Mouse (Mus musculus) embryonic fibroblast, embryonic 13.5 days (primary cell): ENCODE results near the gene Nptx1. TPM values are rescaled to one million over a fixed set of nuclear protein-coding genes. Genes with fewer than 3 reads are reported as not detected.

ENCODE experiments used
- H3K27ac ChIP-seq: 2 replicates; pipeline ENCODE4 v1.5.1; 2012; ENCODE audit warnings: low read length, control low read depth, inconsistent platforms; ENCODE audit not compliant: insufficient read depth
- H3K4me1 ChIP-seq: 2 replicates; pipeline ENCODE4 v1.6.1; 2011; ENCODE audit warnings: low read length; ENCODE audit not compliant: control insufficient read depth, insufficient read depth
- H3K4me3 ChIP-seq: 2 replicates; pipeline ENCODE4 v1.5.1; 2011; ENCODE audit warnings: mild to moderate bottlenecking, control low read depth, low read length; ENCODE audit not compliant: insufficient read depth
- CTCF ChIP-seq: IDR thresholded peaks from 2 replicates; pipeline ENCODE4 v1.5.1; 2011; ENCODE audit warnings: mild to moderate bottlenecking, control low read depth, low read length, moderate library complexity, borderline replicate concordance; ENCODE audit not compliant: insufficient read depth
- POLR2A ChIP-seq: IDR thresholded peaks from 2 replicates; pipeline ENCODE4 v1.6.1; 2011; ENCODE audit warnings: low read depth, mild to moderate bottlenecking, control low read depth, low read length, moderate library complexity
- polyA plus RNA-seq: library from polyadenylated mRNA; stranded (reverse); fragments of >200 nt; gene quantifications from 2 replicates; pipeline ENCODE4 v1.2.4, GENCODE M21; 2011; ENCODE audit warnings: low read depth; ENCODE audit not compliant: missing spikeins, insufficient read length

The Nptx1 gene
- polyA plus RNA-seq, 1 experiment = 1.2 TPM

- no peak overlapping the region for H3K4me3 ChIP-seq
- peaks cover 2% of the 10 kb centered on the region; the same call in 1 of the 2 replicates for H3K4me1 ChIP-seq
- H3K27ac ChIP-seq = no peak overlapping the region
- TF ChIP-seq CTCF = no peak
- no peak for TF ChIP-seq POLR2A
Observed at GRCm38 (mm10) chr11:119543816-119544517, 3.6 kb downstream of the Nptx1 start.

- H3K4me1 ChIP-seq = no peaks in the 10 kb centered on the region
Observed at GRCm38 (mm10) chr11:119542886-119543285, 4.7 kb downstream of the Nptx1 start.

GRCm38 (mm10) chr11:119542371-119542770, 5.2 kb downstream of the Nptx1 start:
- H3K27ac ChIP-seq = no peak overlapping the region
- no peak overlapping the region for H3K4me3 ChIP-seq
- no peaks in the 10 kb centered on the region for H3K4me1 ChIP-seq
- no peak for TF ChIP-seq POLR2A
- no peak for TF ChIP-seq CTCF

More at GRCm38 (mm10) chr11:119542886-119543285, 4.7 kb downstream of the Nptx1 start:
- no peak for TF ChIP-seq POLR2A
- no peak for TF ChIP-seq CTCF
- Histone ChIP-seq H3K4me3 (no peak overlapping the region), H3K27ac (no peak overlapping the region)

- TF ChIP-seq POLR2A = no peak
- no peak for TF ChIP-seq CTCF
- no peak overlapping the region for H3K27ac ChIP-seq
- no peaks in the 10 kb centered on the region for H3K4me1 ChIP-seq
- no peak overlapping the region for H3K4me3 ChIP-seq
Observed at GRCm38 (mm10) chr11:119541082-119541481, 6.5 kb downstream of the Nptx1 start.

- no peak overlapping the region for H3K27ac ChIP-seq
- no peak overlapping the region for H3K4me3 ChIP-seq
- no peaks in the 10 kb centered on the region for H3K4me1 ChIP-seq
- TF ChIP-seq CTCF = no peak
- TF ChIP-seq POLR2A = no peak
Observed at GRCm38 (mm10) chr11:119540560-119540959, 7.0 kb downstream of the Nptx1 start.

- no peak overlapping the region for H3K27ac ChIP-seq
- H3K4me1 ChIP-seq = no peaks in the 10 kb centered on the region
- H3K4me3 ChIP-seq = no peak overlapping the region
- TF ChIP-seq POLR2A (no peak), CTCF (no peak)
Observed at GRCm38 (mm10) chr11:119539944-119540343, 7.6 kb downstream of the Nptx1 start.

- Histone ChIP-seq H3K4me1 (no peaks in the 10 kb centered on the region), H3K4me3 (no peak overlapping the region), H3K27ac (no peak overlapping the region)
- TF ChIP-seq CTCF (no peak), POLR2A (no peak)
Observed at GRCm38 (mm10) chr11:119533745-119534144, 13.8 kb downstream of the Nptx1 start.

- Histone ChIP-seq H3K4me1 (no peaks in the 10 kb centered on the region), H3K27ac (no peak overlapping the region), H3K4me3 (no peak overlapping the region)
- TF ChIP-seq POLR2A (no peak), CTCF (no peak)
Observed at GRCm38 (mm10) chr11:119532460-119532859, 15.1 kb downstream of the Nptx1 start.

GRCm38 (mm10) chr11:119528930-119529329, 18.6 kb downstream of the Nptx1 start:
- Histone ChIP-seq H3K4me1 (no peaks in the 10 kb centered on the region), H3K27ac (no peak overlapping the region), H3K4me3 (no peak overlapping the region)
- no peak for TF ChIP-seq POLR2A
- no peak for TF ChIP-seq CTCF

GRCm38 (mm10) chr11:119526068-119526966, 21.2 kb downstream of the Nptx1 start:
- H3K27ac ChIP-seq = no peak overlapping the region
- no peak overlapping the region for H3K4me3 ChIP-seq
- TF ChIP-seq POLR2A = no peak
- no peak for TF ChIP-seq CTCF
- H3K4me1 ChIP-seq = no peaks in the 10 kb centered on the region
